Mouse (Mus musculus) cerebellum, postnatal 25 days (tissue): ENCODE measurements around the gene Cdc37.
"Not testable (repeated sequence)": the region's sequence is repeated elsewhere in the genome, so short reads cannot be mapped to it uniquely, and the experiment has no call there.

Experiments
- DNase-seq, 2 experiments: peaks; one replicate each; pipeline ENCODE4 v3.0.0; 2021; ENCODE audit warnings: mixed read lengths in 2 of 2

Gene Cdc37

DNA sequence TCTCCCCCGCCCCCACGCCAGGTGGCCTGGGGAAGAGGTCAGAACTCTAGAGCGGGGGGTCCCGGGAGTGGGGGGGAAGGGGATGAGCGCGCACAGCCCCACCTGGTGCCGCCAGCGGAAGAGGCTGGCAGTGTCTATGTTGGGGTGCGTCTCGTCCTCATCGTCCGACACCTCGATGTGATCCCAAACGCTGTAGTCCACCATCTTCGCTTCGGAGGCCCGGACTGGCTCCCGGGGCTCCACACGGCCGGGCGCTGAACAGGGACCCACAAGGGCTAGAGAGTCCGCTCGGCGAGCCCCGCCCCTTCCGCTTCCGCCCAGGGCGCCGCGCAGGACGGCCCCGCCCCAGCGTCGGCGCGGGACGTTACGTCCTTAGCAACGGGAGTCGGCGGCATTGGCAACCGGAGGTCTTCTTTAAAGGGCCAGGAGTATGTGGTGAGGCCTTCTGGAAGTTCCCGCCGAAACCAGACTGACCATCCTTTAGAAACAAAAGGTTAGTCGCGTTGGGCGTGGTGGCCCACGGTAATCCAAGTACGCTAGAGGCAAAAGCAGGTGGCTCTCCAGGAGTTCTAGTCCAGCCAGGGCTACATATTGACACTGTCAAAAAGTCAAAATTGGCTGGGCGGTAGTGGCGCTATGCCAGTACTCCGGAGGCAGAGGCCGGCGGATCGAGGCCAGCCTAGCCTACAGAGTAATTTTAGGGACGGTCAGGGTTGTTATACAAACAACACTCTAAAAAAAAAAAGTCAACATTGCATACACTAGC lies at the start of gene Cdc37:
Cdc37 (minus strand) TSS at position 329 of the 766 bp plus-strand sequence.
- peak; percentile 94 to 97 for DNase-seq

DNA sequence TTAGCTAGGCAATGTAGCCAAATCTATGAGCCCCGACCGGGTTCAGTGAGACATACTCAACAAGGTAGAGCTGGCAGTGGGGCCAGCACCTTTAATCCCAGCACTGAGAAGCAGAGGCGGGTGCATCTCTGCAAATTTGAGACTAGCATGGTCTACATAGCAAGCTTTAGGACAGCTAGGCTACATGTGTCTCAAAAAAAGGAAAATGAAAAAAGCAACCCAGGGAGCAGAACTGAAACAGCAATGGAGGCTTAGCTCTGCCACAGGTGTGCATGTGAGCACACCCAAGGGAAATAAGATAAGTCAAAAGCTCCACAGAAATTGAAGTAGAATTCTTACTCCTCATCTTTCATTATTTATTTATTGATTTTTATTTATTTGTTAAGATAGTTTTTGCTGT lies 49.2 kb upstream of the Cdc37 start:
- no peak for DNase-seq

DNA sequence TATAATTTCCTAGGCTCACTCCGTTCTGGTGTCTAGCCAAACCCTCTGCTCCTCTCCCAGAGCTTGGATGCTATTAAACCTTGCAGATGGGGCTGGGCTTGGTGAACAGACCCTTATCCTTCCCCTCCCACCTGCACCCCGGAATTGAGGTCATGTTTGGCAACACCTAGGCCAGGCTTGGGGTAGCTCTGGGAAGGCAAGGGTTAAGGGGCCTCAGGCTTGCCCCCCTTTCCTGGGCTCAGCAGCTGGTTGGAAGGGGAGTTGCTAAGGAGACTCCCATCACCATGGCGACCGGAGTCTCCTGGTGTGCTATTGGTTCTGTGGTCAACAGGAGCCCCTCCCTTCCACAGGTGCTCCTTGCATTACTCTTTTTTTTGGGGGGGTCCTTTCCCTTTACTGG lies 48.2 kb upstream of the Cdc37 start:
- peak in 1 of 2 experiments; percentile 60 for DNase-seq

DNA sequence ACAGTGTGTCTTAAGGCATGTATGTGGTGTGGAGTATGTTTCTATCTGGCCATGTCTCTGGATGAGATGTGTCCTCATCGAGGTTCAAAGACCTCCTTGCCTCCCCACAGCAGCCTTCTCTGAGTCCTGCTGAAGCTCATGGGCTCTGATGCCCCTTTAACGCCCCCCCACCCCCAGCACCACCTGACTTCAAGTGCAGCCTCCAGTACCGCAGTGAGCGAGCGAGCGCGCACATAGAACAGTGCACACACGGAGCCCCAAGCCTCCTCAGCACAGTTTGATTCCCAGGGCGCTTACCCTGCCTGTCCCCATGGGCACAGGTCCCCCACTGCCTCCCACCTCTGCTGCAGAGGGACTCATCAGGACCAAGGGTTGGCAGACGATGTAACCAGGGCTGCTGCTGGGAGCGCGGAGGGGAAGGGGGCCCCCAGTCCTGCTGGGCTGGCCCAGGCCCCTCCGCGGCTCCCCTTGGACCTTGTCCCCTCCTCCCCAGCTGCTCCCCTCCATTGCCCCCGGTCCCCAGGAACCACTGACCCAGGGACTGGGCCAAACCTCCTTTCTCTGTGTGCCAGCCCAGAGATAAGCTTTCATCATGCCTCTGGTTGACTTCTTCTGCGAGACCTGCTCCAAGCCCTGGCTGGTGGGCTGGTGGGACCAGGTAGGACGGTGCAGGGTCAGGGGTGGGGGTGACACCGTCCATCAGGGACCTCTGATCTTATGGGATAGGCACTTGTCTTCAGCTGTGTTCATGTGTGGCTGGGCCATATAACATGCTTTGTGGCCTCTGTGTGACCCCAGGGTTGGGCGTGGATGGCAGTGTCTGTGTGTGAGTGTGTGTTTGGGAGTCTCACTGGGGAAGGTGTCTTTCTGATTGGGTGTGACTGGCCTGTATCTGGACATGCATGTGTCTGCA lies 47.0 kb upstream of the Cdc37 start:
- peak; percentile 75 to 85 for DNase-seq

DNA sequence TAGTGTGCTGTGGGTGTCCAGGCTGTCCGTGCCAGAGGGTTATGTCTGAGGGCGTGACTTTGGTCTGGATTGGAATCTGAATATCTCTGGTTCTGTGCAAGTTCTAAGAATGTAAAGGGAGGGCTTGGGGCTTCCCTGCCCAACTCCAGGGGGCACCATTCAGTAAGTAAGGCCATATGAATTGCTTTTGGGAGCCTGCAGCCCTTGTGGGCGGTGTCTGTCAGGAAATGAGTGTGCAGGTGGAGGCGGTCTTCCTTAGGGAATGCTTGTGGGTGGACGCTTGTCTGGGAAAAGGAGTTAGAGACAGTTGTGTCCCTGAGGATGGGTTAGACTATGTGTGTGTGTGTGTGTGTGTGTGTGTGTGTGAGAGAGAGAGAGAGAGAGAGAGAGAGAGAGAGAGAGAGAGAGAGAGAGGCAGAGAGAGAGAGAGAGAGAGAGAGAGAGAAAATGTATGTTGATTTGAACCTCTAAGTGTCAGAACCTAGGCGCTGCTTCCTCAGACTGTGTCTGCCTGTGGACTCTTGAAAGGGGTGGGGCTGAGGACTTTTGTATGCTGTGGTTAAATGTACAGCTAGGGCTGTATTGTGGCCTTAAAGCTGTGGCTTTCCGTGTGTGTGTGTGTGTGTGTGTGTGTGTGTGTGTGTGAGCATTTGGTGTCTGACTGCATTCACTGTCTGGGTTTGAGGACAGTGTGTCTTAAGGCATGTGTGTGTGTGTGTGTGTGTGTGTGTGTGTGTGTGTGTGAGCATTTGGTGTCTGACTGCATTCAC lies 46.1 kb upstream of the Cdc37 start:
- DNase-seq, result not testable (repeated sequence)

DNA sequence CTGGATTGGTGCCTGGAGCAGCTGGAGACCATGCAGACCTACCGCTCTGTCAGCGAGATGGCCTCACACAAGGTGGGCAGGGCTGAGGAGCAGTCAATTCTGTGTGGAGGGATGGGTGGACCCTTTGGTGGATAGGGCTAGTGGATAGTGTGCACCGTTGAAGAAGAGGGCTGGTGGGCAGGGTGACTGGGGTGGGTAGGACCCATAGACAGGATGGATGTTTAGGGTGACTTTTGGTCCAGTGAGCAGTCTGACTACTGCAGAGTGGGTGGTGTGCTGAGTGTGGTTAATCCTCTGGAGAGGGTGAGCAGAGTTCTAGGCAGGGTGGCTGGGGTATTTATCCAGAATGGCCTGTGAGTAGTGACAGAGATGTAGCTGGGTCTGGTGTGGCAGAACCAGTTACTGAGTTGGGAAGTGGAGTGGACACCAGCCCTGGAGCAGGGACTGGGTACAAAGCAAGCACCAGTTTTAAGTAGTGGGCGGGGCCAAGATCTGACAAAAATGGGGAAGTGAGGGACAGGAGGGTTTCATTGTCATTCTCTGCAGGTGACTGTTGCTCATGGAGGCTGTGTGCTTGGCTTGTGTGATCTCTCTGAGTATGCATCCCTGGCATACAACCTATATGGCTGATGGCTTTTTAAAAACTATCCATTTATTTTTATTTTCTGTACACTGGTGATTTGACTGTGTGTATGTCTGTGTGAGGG lies 45.2 kb upstream of the Cdc37 start:
- DNase-seq, result no peak

DNA sequence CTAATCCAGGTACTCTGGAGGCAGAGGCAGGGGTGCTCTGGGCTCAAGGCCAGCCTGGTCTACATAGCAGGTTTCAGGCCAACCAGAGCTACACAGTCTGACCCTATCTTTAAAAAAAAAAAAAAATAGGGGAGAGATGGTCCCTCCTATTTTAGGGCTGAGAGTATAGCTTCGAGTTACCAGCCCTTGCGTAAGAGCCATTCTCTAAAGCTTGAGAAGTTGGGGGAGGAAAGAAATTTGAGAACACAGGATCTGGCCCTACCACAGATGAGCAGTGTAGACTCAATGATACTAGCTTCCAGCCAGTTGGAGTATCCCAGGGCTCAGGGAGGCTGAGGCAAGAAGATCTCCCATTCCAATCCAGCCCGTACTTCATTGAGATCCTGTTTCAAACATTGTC lies 44.0 kb upstream of the Cdc37 start:
- DNase-seq, result no peak

DNA sequence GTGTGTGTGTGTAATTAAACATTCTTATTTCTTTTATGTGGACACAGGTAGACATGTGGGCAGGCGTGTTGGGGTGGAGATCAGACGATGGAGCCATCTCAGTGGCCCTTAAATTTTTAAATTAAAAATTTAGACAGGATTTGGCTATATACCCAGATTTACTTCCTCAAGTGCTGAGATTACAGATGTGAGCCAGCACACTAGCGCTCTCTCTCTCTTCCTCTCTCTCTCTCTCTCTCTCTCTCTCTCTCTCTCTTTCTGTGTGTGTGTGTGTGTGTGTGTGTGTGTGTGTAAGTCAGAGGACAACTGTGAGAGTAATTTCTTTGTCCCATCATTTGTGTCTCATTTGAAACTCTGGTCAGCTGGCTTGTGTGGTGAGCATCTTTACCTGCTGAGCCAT lies 40.9 kb upstream of the Cdc37 start:
- DNase-seq, result no peak

DNA sequence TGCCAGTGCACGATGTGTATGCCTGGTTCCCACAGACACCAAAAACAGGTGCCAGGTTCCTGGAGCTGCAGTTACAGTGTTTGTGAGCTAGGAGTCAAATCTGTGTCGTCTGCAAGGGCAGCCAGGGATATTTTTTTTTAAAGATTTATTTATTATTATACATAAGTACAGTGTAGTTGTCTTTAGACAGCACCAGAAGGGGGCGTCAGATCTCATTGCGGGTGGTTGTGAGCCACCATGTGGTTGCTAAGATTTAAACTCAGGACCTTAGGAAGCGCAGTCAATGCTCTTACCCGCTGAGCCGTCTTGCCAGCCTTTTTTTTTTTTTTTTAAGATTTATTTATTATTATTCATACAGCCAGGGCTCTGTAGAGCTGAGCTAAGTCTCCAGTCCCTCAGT lies 40.1 kb upstream of the Cdc37 start:
- no peak for DNase-seq

DNA sequence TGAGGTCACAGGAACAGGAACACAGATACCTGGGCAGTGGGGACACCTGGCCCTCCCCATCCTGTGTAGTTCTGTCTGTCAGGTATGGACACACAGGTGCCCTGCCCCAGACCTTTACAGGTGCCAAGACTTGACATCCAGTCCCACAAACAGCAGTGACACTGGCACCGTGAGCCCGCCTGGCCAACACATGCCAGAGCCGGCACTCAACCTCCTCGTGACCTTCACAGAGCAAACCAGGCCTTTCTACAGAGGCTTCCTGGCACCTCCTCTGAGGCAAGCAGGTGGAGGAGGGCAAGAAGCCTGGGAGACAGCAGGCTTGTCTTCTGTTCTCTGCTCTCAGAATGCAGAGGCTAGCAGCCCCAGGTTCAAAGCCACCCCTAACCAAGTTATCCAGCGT lies 35.7 kb upstream of the Cdc37 start:
- peak in 1 of 2 experiments; percentile 31 for DNase-seq

DNA sequence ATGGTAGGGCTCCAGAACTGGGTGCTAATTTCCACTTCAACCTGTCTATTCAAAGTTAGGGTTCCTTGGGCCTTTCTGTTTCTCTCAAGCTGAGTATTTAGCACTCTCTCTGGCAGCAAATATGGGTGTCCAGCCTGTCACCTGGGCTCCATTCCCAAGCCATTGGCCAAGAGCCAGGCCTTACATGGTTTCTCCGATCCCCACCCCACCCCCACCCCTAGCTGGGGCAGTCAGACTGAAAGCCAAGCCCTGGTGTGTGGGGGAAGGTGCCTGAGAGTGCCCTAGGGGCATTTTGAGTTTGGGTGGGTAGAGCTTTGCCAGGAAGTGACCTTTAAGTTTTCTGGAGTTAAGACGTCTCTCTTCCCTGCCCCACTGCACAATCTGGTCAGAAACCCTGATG lies 35.0 kb upstream of the Cdc37 start:
- DNase-seq, result peak; percentile 84 to 93

DNA sequence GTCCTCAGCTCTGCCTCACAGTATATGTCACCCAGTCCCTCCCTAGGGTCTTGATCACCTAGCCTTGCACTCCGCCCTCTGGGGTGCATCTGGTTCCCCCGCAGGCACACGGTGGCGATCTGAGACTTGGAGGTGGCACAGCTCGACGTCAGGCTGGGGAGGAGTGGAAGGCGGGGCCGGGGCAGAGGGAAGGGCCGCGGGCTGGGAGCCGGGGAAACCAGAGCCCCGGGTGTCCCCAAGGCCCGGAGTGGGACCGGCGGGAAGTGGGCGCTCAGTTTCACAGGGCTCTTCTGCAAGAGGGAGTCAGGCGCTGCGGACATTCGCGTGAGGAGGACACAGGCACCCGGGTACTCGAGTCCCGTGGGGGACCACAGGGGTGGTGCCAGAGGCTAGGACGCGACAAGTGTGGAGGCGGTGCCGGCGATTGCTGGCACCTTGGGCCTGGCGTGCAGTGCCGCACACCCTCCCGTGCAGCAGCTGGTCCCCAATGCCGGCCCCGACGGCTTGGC lies 34.2 kb upstream of the Cdc37 start:
- DNase-seq, result peak; percentile 43 to 51

DNA sequence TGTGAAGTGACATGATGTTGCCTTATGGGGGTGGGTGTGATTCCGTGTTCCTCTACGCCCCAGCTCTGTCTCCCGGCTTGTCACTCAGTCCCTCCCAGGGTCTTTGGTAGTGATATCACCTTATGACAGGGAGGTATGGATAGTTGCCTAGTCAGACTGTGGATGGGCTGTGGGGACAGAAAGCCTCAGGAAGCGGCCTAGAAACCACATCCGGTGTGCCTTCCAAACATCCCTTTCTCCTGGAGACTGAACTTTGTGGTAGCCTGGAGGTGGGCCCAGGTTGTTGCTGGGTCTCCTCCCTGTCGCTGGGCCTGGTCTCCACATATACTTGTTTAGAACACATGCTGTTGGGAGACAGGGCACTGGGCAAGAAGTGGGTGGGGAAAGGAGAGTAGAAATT lies 33.6 kb upstream of the Cdc37 start:
- DNase-seq, result no peak

DNA sequence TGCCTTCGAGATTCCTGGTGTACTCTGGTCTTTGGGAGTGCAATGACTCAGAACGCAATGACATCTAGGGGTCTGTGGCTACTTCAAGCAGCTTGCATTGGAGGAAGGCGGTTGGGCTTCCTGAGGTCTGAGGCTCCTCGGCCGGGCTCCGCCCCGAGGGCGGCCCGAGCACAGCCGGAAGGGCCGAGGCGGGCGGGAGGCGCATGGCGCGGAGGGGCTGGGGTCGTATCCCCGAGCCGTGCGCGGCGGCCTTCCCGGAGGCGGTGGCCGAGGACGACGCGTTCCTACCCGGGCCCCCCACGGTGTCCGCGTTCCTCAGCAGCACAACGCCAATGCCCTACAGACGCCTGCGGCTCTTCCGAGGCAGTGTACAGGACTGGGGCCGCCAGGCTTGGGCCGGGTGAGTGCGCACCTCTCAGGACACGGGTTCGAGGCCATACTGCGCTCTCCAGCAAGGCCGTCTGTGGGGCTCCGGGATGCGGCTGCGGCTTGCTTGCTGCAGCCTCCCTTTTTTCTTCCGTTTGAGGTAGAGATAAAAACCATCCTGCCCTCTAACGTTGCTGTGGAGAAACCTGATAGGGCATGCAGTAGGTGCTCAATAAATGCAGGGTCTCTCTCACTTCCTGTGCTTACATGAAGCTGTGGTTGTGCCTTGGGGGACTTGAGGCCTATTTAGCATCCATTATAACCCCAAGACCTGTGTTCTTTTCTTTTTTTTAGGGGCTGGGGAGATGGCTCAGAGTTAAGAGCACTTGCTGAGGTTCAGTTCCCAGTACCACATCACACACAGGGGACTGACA lies 31.8 kb upstream of the Cdc37 start:
- DNase-seq, result no peak

DNA sequence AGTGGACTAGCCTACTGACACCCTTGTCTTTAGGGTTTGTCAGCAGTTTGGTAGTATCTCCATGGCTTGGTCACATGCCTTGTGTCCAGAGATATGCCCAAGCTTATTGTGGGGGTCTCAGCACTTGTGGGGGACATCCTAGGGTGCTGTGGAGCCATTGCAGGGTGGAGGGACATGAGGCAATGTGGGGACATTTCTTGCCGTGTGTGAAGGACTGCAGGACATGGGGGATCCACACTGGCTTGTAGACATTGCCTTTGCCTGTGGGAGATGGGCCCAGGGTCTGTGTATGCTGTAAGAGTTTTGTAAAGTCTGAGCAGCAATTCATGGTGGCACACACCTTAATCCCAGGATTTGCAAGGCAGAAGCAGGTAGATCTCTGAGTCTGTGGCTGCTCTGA lies 31.1 kb upstream of the Cdc37 start:
- DNase-seq, result no peak

DNA sequence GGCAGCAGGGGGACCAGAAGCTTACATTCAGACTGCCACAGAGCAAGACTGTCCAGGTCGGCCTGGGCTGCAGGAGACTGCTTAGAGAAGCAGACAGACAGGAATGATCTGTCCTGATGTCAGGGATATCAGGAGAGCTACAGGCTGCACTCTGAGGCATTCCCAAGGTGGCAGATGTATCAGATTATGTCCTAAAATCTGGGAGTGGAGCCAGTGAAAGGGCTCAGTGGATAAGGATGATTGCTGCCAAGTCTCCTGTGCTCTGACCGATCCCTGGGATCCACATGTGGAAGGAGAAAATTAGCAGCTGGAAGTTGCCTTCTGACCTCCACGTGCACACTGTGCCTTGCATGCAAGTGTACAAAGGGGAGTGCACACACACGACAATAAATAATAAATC lies 30.6 kb upstream of the Cdc37 start:
- no peak for DNase-seq

DNA sequence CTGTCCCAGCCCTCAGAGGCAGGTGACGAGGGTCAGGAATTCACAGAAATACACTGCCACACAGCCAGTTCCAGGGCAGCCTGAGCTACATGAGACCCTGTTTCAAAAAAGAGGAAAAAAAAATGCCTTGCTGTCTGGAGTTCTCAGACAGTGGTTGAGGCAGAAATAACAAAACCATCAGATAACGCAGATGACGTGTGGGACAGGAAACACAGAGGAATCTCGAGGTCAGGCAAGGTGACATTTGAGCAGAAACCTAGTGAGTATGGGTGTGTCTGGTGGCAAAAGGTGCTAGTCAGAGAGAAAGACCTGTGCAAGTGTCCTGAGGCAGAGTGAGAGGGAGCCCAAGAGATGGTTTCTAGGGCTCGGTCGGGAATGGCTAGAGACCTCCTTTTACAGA lies 22.6 kb upstream of the Cdc37 start:
- no peak for DNase-seq

DNA sequence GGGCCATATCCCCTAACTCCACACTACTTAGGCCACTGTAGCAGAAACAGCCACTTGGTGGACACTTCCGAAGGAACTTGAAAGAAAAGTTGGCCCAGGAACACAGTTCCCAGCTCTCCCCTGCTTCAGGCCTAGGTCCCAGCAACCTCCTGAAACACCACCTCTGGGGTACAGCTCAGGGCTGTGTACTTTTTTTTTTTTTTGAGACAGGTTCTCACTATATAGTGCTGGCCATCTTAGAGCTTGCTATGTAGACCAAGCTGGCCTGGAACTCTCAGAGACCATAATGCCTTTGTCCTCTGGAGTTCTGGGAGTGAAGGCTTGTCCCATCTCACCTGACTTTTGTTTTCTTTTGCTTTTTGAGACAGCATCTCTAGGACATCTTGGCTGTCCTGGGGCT lies 19.4 kb upstream of the Cdc37 start:
- no peak for DNase-seq

DNA sequence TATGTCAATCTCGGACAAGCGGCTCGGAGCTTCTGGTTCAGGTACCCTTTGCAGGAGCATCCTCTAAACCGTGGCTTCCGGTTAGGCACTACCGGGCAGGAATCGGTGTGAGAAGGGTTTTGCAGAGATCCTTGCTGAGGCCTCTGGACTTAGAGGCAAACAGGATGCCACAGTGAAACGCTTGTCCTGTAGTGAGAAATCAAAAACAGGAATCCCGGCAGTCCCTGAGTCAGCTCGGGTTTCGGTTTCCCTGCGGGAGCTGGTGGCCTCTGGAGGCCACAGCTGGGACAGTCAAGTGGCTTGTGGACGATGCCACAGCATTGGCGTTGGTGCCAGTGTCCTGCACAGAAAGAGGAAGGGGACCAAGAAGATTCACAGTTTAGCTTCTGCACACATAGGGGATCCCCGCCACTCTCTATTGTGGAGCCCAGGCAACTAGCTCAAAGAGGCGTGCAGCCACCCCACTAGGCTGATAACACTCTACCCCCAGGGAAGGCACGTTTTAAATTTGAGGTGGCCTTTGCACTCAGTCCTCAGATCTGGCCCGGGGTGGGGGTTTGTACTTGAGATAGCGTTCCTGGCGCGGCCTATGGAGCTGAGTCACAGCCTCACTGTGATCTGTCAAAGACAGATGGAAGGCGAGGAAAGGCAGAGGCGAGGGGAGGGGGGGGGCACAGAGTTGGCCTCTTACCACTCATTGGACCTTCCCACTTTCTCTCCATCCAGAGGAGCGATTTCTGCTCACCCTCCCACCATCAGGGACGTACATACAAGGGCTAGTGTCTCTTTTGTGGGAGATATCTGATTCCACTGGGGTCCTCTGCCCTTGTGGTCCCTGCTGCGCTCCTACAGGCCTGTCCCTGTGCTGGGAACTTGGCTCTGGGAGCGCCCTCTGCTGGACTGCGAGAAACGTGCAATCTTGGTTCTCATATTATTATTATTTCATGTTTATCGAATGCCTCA lies 18.7 kb upstream of the Cdc37 start:
- peak; percentile 81 to 84 for DNase-seq
